Mouse (Mus musculus) hematopoietic stem cell, adult 5-6 weeks (primary cell): ENCODE results near the gene Gpr156. TPM values are rescaled to one million over a fixed set of nuclear protein-coding genes. Genes with fewer than 3 reads are reported as not detected.

Experiments
- ATAC-seq, 2 experiments: fragments of 125-278 bp in 1 of 2; replicated peaks in 1 of 2; 2 replicates each; pipeline ENCODE4 v1.8.0; 2016 to 2017; ENCODE audit warnings: inconsistent platforms in 2 of 2, mild to moderate bottlenecking in 2 of 2, moderate number of reproducible peaks in 2 of 2, low read depth in 1 of 2, moderate TSS enrichment in 1 of 2; ENCODE audit not compliant: low FRiP score in 2 of 2, poor library complexity in 2 of 2, severe bottlenecking in 2 of 2, insufficient read depth in 1 of 2, low TSS enrichment in 1 of 2
- total RNA-seq: library from RNA; stranded (forward); fragments of 172-1452, 232-1000 nt; gene quantifications from 2 replicates; pipeline ENCODE4 v1.2.3, GENCODE M21; 2017

Gpr156 gene
- total RNA-seq, result not detected in 2 replicates

GRCm38 (mm10) chr16:37916138-37916817, at the start of gene Gpr156:
TSS of gene Gpr156 (plus strand) at chr16:37916496.
- peak in 1 of 2 experiments; percentile 64; a peak in 2 of 4 replicates for ATAC-seq

GRCm38 (mm10) chr16:37867791-37868505, 48.3 kb upstream of the Gpr156 start, which contains the start of gene Lrrc58:
TSS of gene Lrrc58 (plus strand) at chr16:37868389.
- peak; percentile 53 to 68 for ATAC-seq

- ATAC-seq, result peak in 1 of 2 experiments; percentile 23; a peak in 2 of 4 replicates
These were observed 47.5 kb upstream of the Gpr156 start for GRCm38 (mm10) chr16:37868506-37869469.

- ATAC-seq, result no peak; a peak in 1 of 4 replicates
These were observed 46.6 kb upstream of the Gpr156 start for GRCm38 (mm10) chr16:37869470-37870231.

GRCm38 (mm10) chr16:37871112-37871715, 45.1 kb upstream of the Gpr156 start:
- no peak for ATAC-seq

- ATAC-seq, result peak in 1 of 2 experiments; percentile 26; a peak in 1 of 4 replicates
These were observed 41.6 kb upstream of the Gpr156 start for GRCm38 (mm10) chr16:37874501-37875235.

GRCm38 (mm10) chr16:37877406-37877805, 38.9 kb upstream of the Gpr156 start:
- no peak for ATAC-seq

GRCm38 (mm10) chr16:37878951-37879505, 37.3 kb upstream of the Gpr156 start:
- ATAC-seq, result no peak

- ATAC-seq, result no peak
These were observed 36.4 kb upstream of the Gpr156 start for GRCm38 (mm10) chr16:37879750-37880419.

GRCm38 (mm10) chr16:37881168-37881567, 35.1 kb upstream of the Gpr156 start:
- ATAC-seq, result no peak

GRCm38 (mm10) chr16:37888986-37889385, 27.3 kb upstream of the Gpr156 start:
- no peak for ATAC-seq

GRCm38 (mm10) chr16:37892667-37893066, 23.6 kb upstream of the Gpr156 start:
- no peak for ATAC-seq

- ATAC-seq, result no peak
These were observed 22.9 kb upstream of the Gpr156 start for GRCm38 (mm10) chr16:37893381-37893780.

GRCm38 (mm10) chr16:37893942-37894341, 22.4 kb upstream of the Gpr156 start:
- no peak for ATAC-seq

- ATAC-seq, result no peak
These were observed 17.5 kb upstream of the Gpr156 start for GRCm38 (mm10) chr16:37898790-37899189.
